Mouse (Mus musculus): Measurements from ENCODE around the gene H2-Aa.

Gene H2-Aa

GRCm38 (mm10) chr17:34300691-34301566 lies 13.3 kb upstream of the H2-Aa start:
- in situ Hi-C loops (cut with MboI, MseI) = no loop called here

- in situ Hi-C loops (cut with MboI, MseI) = no loop called here
Measured at GRCm38 (mm10) chr17:34300071-34300470, 12.4 kb upstream of the H2-Aa start.

- in situ Hi-C loops (cut with MboI, MseI) = no loop called here
Measured at GRCm38 (mm10) chr17:34299356-34299755, 11.7 kb upstream of the H2-Aa start.

DNA sequence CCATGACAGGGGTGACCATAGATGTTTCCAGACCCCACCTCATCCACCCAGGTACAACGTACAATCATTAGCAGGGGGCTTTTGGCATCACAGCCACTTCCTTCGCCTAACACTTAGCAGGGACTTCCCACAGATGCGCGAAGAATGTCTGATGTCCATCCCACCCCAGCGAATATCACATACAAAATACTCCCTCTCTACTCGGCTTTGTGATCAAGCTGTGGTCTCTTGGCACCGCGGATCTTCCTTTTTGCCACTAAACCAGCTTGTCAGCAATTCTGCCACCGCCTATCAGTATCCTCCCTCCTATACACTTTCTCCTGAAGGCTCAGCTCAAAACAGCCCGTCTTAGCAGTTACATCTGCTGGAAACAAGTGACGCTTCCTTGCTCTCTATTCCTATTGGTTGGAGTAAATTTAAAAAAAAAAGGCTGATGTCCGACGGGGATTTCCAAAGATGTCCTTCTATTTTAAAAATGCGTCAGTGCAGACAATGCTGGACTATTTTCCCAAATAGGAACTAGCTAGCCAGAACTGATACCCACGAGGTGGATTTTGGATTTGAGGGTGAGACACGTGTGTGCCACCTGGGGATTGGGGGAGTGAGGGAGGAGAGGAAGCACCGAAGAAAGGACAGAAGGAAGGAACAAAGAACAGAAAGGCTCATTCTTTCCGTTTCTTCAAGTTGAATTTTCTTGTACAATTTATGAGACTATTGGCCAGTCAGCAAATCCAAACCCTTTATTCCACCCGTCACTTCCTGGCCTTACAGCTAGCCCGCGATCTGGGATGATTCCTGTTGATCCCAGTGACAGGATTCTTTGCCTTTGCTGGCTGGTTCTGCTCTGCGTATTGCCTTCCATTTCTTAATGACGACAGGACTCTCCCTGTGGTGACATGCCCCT lies 8.5 kb upstream of the H2-Aa start:
- in situ Hi-C loops (cut with MboI, MseI) = no loop called here

DNA sequence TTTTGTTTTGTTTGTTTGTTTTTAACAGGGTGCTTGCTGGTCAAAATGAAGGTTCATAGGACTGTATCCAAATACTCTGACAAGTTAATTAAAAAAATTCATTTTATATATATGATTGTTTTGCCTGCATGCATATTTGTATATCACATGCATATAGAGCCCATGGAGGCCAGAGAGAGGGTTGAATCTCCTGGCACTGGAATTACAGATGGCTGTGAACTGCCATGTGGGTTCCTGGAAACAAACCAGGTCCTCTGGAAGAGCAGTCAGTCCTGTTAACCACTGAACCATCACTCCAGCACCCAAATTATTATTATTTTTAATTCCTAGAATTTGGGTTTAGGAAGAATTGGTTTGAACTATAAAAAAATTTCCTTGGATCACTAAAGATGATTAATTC lies 7.7 kb upstream of the H2-Aa start:
- in situ Hi-C loops (cut with MboI, MseI) = no loop called here

GRCm38 (mm10) chr17:34294249-34294648 lies 6.6 kb upstream of the H2-Aa start:
- in situ Hi-C loops (cut with MboI, MseI) = no loop called here

GRCm38 (mm10) chr17:34293533-34293932 lies 5.9 kb upstream of the H2-Aa start:
- in situ Hi-C loops (cut with MboI, MseI) = no loop called here

DNA sequence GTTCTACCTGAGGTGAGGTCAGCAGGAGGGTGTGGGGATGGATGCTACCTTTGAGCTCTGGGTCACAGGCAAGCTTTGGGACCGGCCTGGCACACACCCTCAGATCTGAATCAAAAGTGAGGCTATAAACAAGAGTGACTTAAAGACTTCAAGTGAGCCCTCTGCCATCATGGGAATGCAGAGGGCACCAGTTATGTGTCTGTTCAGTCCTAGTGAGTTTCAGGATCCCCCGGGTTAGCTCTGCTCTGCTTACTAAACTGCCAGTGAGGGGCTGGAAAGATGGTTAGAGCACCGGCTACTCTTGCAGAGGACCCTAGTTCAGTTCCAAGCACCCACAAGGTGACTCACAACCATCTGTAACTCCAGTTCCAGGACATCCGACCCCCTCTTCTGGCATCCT lies 4.9 kb upstream of the H2-Aa start:
- in situ Hi-C loops (cut with MboI, MseI) = no loop called here

DNA sequence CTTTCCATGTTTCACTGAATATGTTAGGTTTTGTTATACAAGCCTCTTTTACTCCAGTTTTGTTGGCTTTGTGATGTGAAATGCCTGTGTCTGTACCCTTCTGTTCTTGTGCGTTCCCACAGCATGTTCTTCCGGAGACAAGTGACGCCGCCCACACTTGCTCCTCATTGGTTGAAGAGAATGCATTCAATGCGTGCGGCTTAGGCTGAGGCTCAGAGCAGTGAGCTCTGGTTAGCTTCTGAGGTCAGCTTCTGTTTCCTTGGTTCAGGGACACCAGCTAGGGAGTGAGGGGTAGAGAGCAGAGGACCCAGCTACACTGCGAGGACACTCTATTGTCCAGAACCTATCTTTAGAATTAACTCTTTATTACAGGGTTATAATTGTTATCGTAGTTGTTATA lies 4.0 kb upstream of the H2-Aa start:
- in situ Hi-C loops (cut with MboI, MseI) = no loop called here

GRCm38 (mm10) chr17:34288131-34288530 lies 508 bp upstream of the H2-Aa start:
- in situ Hi-C loops (cut with MboI, MseI) = no loop called here

DNA sequence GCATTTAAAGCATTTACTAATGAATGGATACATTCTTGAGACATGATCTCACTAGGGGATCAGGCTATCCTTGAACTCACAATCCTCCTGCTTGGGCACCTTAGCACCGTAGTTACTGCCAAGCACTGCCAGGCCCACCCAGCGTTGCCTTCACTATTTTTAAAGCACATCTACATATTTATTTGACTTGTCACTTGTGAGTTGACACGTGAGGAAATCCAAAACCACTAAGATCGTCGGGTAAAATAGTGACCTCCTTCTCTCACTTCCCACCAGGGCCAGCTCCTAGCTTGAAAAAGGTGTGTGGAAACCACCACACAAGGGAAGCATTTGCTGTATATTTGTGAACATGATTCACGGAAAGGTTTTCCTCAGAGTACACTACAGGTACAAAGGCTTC lies 624 bp downstream of the H2-Aa start:
- in situ Hi-C loops (cut with MboI, MseI) = no loop called here

DNA sequence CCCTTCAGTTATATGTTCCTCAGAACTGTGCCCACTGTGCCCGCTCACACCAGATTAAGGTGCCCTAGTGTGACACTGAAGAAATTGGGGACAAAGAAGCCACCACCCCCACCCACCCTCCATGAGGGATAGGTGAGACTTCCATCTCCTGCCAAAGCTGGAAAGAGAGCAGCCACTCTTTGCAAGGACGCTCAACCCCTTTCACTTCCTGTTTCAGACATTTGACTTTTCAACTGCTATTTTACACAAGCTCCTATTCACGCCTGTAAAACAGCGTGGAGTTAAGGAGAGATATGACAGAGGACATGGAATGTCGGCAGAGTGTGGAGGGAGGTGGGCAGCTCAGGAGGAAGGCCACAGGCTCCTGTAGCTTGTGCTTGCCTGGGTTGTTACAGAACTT lies 1.1 kb downstream of the H2-Aa start:
- in situ Hi-C loops (cut with MboI, MseI) = no loop called here

DNA sequence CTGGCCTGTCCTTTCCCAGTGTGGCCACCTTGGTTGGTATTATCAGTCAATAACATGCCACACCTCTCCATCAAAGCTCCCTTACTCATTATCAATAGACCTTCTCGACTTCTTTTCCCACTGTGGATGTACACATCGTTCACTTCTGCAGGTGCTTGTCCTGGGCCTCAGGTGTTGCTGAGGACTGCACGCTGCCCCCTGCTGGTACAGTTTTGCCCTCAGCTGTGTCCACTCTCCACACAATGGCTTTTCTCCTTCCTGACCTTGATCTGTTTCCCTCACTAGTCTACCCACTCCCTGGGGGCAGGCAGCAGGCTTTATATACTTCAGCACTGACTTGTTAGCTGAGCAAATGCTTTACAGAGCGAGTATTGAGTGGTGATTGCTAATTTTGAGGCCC lies 1.8 kb downstream of the H2-Aa start:
- in situ Hi-C loops (cut with MboI, MseI) = no loop called here

DNA sequence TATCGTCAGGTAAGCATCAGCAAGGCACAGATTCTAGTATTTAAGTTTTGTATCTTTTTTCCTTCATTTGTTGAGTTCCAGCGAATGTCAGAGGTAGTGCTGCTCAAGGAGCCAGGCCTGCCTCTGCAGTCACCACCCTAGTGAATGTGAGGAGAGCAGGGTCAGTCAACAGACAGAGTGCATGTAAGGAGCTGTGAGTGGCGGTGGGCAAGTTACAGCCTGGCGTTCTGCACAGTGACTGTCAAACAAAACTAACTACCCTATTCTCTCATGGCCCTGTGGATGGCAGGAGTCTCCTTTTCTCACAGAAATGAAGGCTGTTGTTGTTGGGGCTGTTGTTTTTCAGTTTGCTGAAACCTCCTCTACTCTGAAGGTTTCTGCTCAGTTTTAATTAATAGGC lies 2.3 kb downstream of the H2-Aa start:
- in situ Hi-C loops (cut with MboI, MseI) = no loop called here

DNA sequence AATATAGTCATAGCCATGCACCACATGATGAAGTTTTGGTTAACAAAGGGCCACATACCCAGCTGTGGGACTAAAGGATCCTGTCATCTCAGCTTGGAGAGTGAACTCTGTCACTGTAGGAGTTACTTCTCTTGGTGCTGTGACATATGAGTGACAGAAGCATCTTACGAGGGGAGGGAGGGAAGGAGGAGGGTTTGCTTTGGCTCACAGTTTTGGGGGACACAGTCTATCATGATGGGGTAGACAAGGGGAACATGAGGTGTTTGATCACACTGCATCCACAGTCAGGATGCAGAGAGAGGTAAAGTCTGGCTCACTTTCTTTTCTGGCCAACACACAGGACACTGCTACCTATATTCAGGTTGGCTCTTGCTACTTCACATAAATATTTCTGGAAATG lies 5.8 kb downstream of the H2-Aa start:
- in situ Hi-C loops (cut with MboI, MseI) = no loop called here

DNA sequence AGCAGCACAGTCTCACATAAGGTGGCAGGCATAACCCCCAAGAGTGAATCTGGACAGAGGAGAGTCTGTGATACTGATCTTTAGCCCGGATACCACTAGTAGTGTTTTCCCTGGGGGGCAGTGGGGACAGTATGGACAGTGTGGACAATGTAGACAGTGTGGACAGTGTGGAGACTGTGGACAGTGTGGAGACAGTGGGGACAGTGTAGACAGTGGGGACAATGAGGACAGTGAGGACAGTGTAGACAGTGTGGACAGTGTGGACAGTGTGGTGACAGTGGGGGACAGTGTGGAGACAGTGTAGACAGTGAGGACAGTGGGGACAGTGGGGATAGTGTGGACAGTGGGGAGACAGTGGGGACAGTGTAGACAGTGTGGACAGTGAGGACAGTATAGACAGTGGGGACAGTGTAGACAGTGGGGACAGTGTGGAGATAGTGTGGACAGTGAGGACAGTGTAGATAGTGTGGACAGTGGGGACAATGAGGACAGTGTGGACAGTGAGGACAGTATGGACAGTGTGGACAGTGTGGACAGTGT lies 7.1 kb downstream of the H2-Aa start:
- in situ Hi-C loops (cut with MboI, MseI) = no loop called here

DNA sequence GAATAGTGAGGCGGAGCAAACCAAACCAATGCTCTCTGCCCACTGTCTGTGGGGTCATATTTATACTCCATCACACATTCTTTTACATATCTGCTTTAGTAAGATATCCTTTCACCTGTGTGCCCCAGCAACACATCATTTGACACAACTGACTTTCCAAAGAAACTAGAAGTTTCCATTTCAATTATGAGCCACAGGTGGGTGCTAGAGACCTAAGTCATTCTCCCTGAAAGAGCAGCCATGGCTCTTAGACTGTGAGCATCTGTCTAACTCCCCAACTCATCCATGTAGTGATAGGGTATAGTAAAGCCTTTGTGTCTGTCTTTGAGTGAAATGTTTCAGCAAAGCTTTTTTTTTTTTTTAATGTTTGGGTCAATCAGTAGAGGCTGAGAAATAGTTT lies 15.5 kb downstream of the H2-Aa start:
- in situ Hi-C loops (cut with MboI, MseI) = loop anchor here (5.0 kb wide), 1 partner anchor 75 kb away; no protein-coding TSS in a partner anchor

DNA sequence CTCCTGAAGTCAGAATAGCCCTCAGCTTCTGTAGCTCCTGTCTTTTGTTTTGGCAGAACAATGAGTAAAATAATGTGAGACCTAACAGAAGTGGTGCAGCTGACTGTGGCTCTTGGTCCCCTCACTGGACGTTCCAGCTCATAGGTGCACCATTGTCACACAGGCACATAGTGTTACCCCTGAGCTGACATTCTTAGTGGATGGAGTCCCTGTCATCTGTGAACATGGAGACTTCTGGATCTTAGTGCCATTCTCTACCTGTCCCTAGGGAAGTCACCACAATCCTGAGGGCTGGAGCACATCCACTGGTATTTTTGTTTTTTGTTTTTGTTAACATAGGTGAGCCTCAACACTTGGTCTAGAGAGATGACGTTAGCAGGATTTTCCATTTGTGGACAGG lies 16.7 kb downstream of the H2-Aa start:
- in situ Hi-C loops (cut with MboI, MseI) = loop anchor here (5.0 kb wide), 1 partner anchor 76 kb away; no protein-coding TSS in a partner anchor

DNA sequence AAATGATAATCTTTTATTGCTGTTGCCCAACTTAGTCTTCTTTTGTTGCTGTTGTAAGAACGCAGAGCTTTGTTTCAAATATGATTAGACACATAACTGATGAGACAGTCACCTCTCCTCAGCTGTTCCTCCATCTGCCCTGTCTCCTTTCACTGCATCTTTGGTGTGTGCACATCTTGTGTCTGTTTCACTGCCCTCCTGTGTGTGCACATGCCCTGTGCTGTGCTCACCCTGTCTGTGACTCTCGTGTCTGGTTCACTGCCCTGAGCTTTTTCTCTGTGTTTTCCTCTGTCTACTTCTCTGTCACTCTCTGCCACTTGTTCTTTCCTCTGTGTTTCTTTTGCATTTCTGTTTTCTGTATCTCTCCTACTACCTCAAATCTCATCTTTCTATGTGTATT lies 17.4 kb downstream of the H2-Aa start:
- in situ Hi-C loops (cut with MboI, MseI) = loop anchor here (5.0 kb wide), 1 partner anchor 77 kb away; no protein-coding TSS in a partner anchor

- in situ Hi-C loops (cut with MboI, MseI) = loop anchor here (5.0 kb wide), 1 partner anchor 77 kb away; no protein-coding TSS in a partner anchor
Measured at GRCm38 (mm10) chr17:34269817-34270216, 17.8 kb downstream of the H2-Aa start.

DNA sequence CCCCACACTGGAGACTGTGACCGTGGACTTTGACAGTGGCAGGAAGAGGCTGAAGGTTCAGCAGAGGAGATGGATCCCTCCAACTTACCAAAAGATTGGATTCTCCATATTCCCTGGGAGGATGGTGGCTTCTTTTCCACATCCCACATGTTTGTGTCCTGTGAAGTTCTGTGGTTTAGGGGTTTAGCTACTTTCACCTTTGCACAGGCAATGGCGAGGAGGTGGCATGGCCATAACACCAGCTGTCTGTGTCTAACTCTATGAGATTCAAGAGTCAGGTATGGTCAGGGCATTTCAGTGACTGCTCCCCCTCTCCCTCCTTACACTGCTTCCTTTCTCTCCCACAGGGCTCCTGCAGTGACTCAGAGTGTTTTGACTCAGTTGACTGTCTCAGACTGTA lies 18.9 kb downstream of the H2-Aa start:
- in situ Hi-C loops (cut with MboI, MseI) = no loop called here

DNA sequence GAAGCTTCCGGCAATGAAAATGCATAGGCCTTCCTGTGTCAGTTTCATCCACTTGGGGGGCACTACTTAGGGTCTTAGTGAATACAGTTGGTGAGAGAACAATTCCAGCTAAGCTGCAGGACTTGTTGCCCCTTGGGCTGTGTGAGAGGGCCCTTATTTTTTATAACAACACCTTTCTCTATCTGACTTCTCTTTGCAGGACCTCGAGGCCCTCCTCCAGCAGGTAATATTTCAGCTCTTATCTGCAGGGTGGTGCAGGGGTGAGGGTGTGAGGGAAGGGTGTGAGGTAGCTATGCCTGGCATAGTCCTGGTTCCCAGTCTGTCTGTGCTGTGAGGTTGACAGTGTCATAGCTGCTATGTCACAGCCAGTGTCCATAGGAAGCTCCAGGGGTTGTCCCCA lies 19.4 kb downstream of the H2-Aa start:
- in situ Hi-C loops (cut with MboI, MseI) = no loop called here

Measured in T-helper 2 cell (primary cell).